Mouse (Mus musculus): ENCODE measurements around the gene Zfp934.
"Not testable (repeated sequence)": the region's sequence is repeated elsewhere in the genome, so short reads cannot be mapped to it uniquely, and the experiment has no call there.

The Zfp934 gene

GRCm38 (mm10) chr13:62571099-62571498 is at the start of gene Zfp934:
Zfp934 (minus strand) TSS chr13:62571199.
- not testable (repeated sequence) for DNase-seq (ENCODE audit: low spot score)

- not testable (repeated sequence) for DNase-seq (ENCODE audit: low spot score)
Measured at GRCm38 (mm10) chr13:62617449-62617848, 46.5 kb upstream of the Zfp934 start.

- DNase-seq (ENCODE audit: low spot score), result not testable (repeated sequence)
Measured at GRCm38 (mm10) chr13:62561696-62562095, 9.3 kb downstream of the Zfp934 start.

- DNase-seq (ENCODE audit: low spot score), result peak; percentile 64
Measured at GRCm38 (mm10) chr13:62558189-62559110, 12.5 kb downstream of the Zfp934 start, which contains the start of gene Zfp935. Zfp935 (minus strand) TSS chr13:62558511.

GRCm38 (mm10) chr13:62530129-62530528 is 40.9 kb downstream of the Zfp934 start:
- DNase-seq (ENCODE audit: low spot score), result not testable (repeated sequence)

- not testable (repeated sequence) for DNase-seq (ENCODE audit: low spot score)
Measured at GRCm38 (mm10) chr13:62510641-62511420, 60.2 kb downstream of the Zfp934 start.

GRCm38 (mm10) chr13:62472661-62473060 is 98.3 kb downstream of the Zfp934 start:
- not testable (repeated sequence) for DNase-seq (ENCODE audit: low spot score)

- DNase-seq (ENCODE audit: low spot score), result not testable (repeated sequence)
Measured at GRCm38 (mm10) chr13:62469947-62470346, 101.1 kb downstream of the Zfp934 start.

- DNase-seq (ENCODE audit: low spot score), result peak; percentile 77
Measured at GRCm38 (mm10) chr13:62466424-62467334, 104.3 kb downstream of the Zfp934 start, which contains the start of gene Gm49359. Gm49359 (minus strand) TSS chr13:62466832.

All from ovary, postnatal 36 days (tissue).